Mouse (Mus musculus) intestine, postnatal 0 days (tissue): ENCODE measurements around the gene Cemip. TPM values are rescaled to one million over a fixed set of nuclear protein-coding genes. Genes with fewer than 3 reads are reported as not detected.
A peak's percentile ranks its signal among the peaks of the same experiment; 100 is the strongest.

Source experiments
- ATAC-seq: fragments of 200-750 bp; cut with Nextera tagmentation; 2 replicates; pipeline ENCODE4 v1.8.0; 2017; ENCODE audit warnings: mild to moderate bottlenecking, moderate TSS enrichment, moderate library complexity
- H3K27ac ChIP-seq: fragments of 300-500 bp; sonication (generic); 2 replicates; pipeline ENCODE4 v1.5.1; 2014; ENCODE audit warnings: mild to moderate bottlenecking, low read depth, low read length, moderate library complexity
- H3K27me3 ChIP-seq: fragments of 300-500 bp; sonication (generic); replicated peaks from 2 replicates; pipeline ENCODE4 v1.6.1; 2014; ENCODE audit warnings: low read length, mixed read lengths; ENCODE audit not compliant: control insufficient read depth, insufficient read depth
- H3K36me3 ChIP-seq: fragments of 300-500 bp; sonication (generic); 2 replicates; pipeline ENCODE4 v1.6.1; 2014; ENCODE audit warnings: mild to moderate bottlenecking, moderate library complexity; ENCODE audit not compliant: control insufficient read depth, insufficient read depth
- H3K4me1 ChIP-seq: fragments of 300-500 bp; sonication (generic); replicated peaks from 2 replicates; pipeline ENCODE4 v1.6.1; 2014; ENCODE audit warnings: antibody characterized with exemption, low read length, mixed read lengths; ENCODE audit not compliant: control insufficient read depth, insufficient read depth
- H3K4me2 ChIP-seq: fragments of 300-500 bp; sonication (generic); replicated peaks from 2 replicates; pipeline ENCODE4 v1.6.1; 2014; ENCODE audit warnings: low read depth, mild to moderate bottlenecking, moderate library complexity
- H3K4me3 ChIP-seq: fragments of 300-500 bp; sonication (generic); 2 replicates; pipeline ENCODE4 v1.5.1; 2014; ENCODE audit warnings: low read depth, low read length
- H3K9ac ChIP-seq: fragments of 300-500 bp; sonication (generic); 2 replicates; pipeline ENCODE4 v1.6.1; 2014; ENCODE audit warnings: mild to moderate bottlenecking, low read depth, low read length
- H3K9me3 ChIP-seq: fragments of 300-500 bp; sonication (generic); 2 replicates; pipeline ENCODE4 v1.6.1; 2016; ENCODE audit warnings: mixed run types; ENCODE audit not compliant: control insufficient read depth
- CTCF ChIP-seq: sonication (generic); IDR thresholded peaks from 2 replicates; pipeline ENCODE4 v1.5.1; 2016; ENCODE audit warnings: low read depth, mild to moderate bottlenecking, control low read depth, antibody characterized with exemption, moderate library complexity
- WGBS: fragments of 180-500 bp; shearing (Covaris S2); extraction: QIAGEN DNeasy Blood & Tissue Kit; methylation state at CpG from one replicate; pipeline ENCODE4 v1.1.7; 2014; 5-methylcytosine and 5-hydroxymethylcytosine counted together
- polyA plus RNA-seq: library from polyadenylated mRNA; unstranded; fragments of >200 nt; fragmentation: Nextera tagmentation; extraction: Ambion mirVana; gene quantifications from 2 replicates; pipeline ENCODE4 v1.2.1, GENCODE M21; 2015

Gene Cemip
- polyA plus RNA-seq, 1 experiment from 2014 or later, result 0.53 TPM

DNA sequence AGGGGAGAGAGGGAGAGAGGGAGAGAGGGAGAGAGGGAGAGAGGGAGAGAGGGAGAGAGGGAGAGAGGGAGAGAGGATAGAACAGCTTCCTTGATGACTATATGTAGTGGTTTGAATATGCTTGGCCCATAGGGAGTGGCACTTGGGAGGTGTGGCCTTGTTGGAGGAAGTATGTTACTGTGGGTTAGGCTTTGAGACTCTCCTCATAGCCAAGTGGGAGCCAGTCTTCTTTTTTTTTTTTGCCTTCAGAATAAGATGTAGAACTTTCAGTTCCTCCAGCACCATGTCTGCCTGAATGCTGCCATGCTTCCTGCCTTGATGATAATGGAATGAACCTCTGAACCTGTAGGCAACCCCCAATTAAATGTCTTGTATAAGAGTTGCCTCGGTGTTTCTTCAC, 16.3 kb upstream of the Cemip start:
- no peak overlapping the region for H3K27ac ChIP-seq
- H3K4me3 ChIP-seq, result no peak overlapping the region
- 82% methylated on average over 1 of the region's 1 CpGs for WGBS
- H3K9me3 ChIP-seq, result no peaks in the 10 kb centered on the region
- ATAC-seq, result no peak
- H3K4me1 ChIP-seq, result no peaks in the 10 kb centered on the region
- no peak for TF ChIP-seq CTCF
- no peak overlapping the region for H3K4me2 ChIP-seq
- H3K36me3 ChIP-seq, result 0 out of 2 replicates have a peak, but pooled peaks cover 5% of the 10 kb centered on the region
- no peaks in the 10 kb centered on the region for H3K27me3 ChIP-seq
- H3K9ac ChIP-seq, result no peak overlapping the region

DNA sequence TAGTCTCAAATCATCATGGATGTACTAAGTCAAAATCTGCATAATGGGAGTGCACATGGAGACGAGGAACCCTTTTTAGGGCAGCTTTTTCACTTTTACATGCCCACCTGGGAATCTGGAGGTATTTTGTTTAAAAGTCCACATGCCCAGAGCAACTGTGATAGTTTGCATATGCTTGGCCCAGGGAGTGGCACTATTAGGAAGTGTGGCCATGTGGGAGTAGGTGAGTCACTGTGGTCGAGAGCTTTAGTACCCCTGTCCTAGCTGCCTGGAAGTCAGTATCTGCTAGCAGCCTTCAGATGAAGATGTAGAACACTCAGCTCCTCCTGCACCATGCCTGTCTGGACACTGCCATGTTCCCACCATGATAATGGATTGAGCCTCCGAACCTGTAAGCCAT, 14.4 kb upstream of the Cemip start:
- no peaks in the 10 kb centered on the region for H3K27me3 ChIP-seq
- no peak for TF ChIP-seq CTCF
- H3K4me2 ChIP-seq, result no peak overlapping the region
- no peak overlapping the region for H3K4me3 ChIP-seq
- no peaks in the 10 kb centered on the region for H3K9me3 ChIP-seq
- no peak for ATAC-seq
- no peaks in the 10 kb centered on the region for H3K36me3 ChIP-seq
- no peaks in the 10 kb centered on the region for H3K4me1 ChIP-seq
- H3K27ac ChIP-seq, result no peak overlapping the region
- H3K9ac ChIP-seq, result no peak overlapping the region
- WGBS, result 82% methylated on average over 3 of the region's 3 CpGs

DNA sequence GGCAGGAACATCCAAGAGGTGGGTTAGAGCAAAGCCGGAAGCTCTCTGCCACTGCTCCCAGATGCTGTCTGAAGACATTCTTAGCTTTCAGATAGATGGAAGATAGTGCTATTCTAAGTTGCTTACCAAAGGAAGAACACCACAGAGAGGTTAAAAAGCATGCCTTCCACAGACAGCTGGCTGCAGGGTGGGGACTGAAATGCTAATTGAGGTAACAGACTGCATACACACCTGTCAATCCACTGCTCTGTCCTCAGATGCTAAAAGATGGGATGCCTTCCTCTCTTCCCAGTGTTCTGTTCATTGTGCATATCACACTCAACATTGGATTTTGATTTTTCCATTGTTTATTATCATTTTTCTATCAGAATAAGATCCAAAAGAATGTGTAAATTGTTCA, 11.8 kb upstream of the Cemip start:
- Histone ChIP-seq H3K4me3 (no peak overlapping the region), H3K27me3 (no peaks in the 10 kb centered on the region), H3K36me3 (no peaks in the 10 kb centered on the region), H3K9me3 (no peaks in the 10 kb centered on the region), H3K4me1 (no peaks in the 10 kb centered on the region), H3K4me2 (no peak overlapping the region), H3K27ac (no peak overlapping the region), H3K9ac (no peak overlapping the region)
- whole genome bisulfite sequencing, result 94% methylated on average over 1 of the region's 1 CpGs
- TF ChIP-seq CTCF, result no peak
- ATAC-seq, result no peak

DNA sequence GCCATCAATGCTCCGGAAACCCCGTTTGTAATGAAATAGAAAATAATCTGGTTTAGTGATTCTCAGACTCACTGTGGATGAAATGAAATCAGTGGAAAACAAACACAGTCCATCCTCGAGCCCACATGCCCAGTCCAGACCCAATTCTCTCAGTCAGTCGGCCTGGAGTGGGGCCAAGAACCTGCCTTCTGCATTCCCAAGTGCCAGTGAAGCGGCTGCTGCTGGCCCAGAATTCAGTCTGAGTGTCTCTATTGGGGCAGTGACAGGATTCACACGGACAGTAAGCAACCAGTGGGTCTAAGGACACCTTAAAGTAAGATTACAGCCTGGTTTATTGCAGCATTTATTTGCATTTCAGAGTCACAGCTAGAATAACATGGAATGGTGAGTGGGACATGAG, 10.2 kb upstream of the Cemip start:
- Histone ChIP-seq H3K27me3 (no peaks in the 10 kb centered on the region), H3K4me3 (no peak overlapping the region), H3K4me1 (no peaks in the 10 kb centered on the region), H3K27ac (no peak overlapping the region), H3K36me3 (no peaks in the 10 kb centered on the region), H3K9me3 (no peaks in the 10 kb centered on the region), H3K9ac (no peak overlapping the region), H3K4me2 (no peak overlapping the region)
- ATAC-seq, result no peak
- 62% methylated on average over 6 of the region's 6 CpGs for WGBS
- TF ChIP-seq CTCF, result no peak

DNA sequence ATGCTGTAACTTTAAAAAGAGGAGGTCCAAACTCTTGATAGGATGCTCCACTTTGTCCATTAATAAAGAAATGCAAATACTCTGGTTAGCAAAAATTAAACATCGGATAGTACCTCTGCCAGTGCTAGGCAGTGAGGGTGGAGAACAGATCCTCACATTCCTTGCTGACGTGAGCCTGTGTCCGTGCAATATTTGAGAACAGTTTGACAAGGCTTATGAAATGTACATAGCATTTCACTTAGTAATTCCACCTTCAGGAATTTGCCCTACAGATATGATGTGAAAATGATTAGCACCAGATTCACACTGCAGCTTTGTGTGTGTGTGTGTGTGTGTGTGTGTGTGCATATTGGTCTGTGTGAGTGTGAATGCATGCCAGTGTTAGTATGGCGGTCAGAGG, 4.5 kb upstream of the Cemip start:
- Histone ChIP-seq H3K4me3 (no peak overlapping the region), H3K4me2 (no peak overlapping the region), H3K27ac (no peak overlapping the region), H3K36me3 (no peaks in the 10 kb centered on the region), H3K27me3 (peaks cover 20% of the 10 kb centered on the region), H3K9ac (no peak overlapping the region), H3K4me1 (no peaks in the 10 kb centered on the region), H3K9me3 (no peaks in the 10 kb centered on the region)
- no peak for ATAC-seq
- TF ChIP-seq CTCF, result no peak
- WGBS, result 61% methylated on average over 4 of the region's 4 CpGs

DNA sequence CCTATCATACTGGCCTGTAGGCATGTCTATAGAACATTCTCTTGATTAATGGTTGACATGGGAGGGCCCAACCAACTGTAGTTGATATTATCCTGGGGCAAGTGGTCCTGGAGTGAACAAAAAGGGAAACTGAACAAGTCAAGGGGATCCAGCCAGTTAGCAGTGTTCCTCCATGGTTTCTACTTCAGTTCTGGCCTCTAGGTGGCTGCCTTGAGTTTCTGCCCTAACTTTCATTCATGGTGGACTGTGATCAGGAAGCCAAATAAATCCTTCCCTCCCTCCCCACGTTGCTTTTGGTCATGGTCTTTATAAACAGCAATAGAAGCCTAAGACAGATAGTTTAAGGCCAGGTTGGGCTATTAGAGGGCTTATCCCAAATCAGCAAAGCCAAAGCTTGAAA, 3.5 kb upstream of the Cemip start:
- TF ChIP-seq CTCF, result peak; percentile 86
- no peaks in the 10 kb centered on the region for H3K36me3 ChIP-seq
- H3K4me3 ChIP-seq, result no peak overlapping the region
- no peak overlapping the region for H3K9ac ChIP-seq
- H3K27ac ChIP-seq, result no peak overlapping the region
- 0% methylated on average over 1 of the region's 1 CpGs for WGBS
- peaks cover 30% of the 10 kb centered on the region for H3K27me3 ChIP-seq
- H3K9me3 ChIP-seq, result no peaks in the 10 kb centered on the region
- H3K4me2 ChIP-seq, result no peak overlapping the region
- peaks cover 4% of the 10 kb centered on the region; the same call in 1 of the 2 replicates for H3K4me1 ChIP-seq
- no peak for ATAC-seq

DNA sequence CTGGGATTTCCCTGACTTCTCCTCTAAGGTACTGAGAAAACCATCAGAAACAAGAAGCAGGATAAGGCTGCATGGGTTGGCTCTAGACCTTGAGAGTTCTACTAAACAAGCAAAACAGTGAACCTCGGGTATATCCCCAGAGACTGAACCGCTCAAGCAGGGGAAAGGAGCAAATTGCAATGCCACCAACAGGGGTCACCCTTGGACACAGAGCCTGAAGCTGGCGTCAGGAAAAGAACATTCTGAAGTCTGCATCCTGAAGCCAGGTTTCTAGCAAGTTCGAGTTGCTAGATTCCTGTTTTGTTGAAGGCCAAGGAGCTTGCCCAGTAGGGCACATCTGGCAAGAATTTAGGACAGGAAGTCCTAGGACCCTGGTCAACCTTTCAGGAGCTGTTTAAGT, 2.7 kb upstream of the Cemip start:
- no peak; the same call in 1 of the 2 replicates for ATAC-seq
- Histone ChIP-seq H3K9ac (no peak overlapping the region), H3K9me3 (no peaks in the 10 kb centered on the region), H3K4me1 (peaks cover 4% of the 10 kb centered on the region; the same call in 1 of the 2 replicates), H3K27me3 (peaks cover 32% of the 10 kb centered on the region), H3K36me3 (no peaks in the 10 kb centered on the region), H3K4me2 (no peak overlapping the region), H3K27ac (no peak overlapping the region), H3K4me3 (no peak overlapping the region)
- peak; percentile 96 for TF ChIP-seq CTCF
- 7% methylated on average over 4 of the region's 4 CpGs for WGBS
